15 mouse cellular contexts compared by ENCODE assay signal in genomic region chr9:61478862-61479261, GRCm38 (mm10).
DNase-seq lines count a peak whose midpoint lies in the region; ATAC-seq and TF ChIP-seq lines count a peak whose summit lies in the region.
"Had no signal": no experiment of that assay in that cellular context is flagged by ENCODE, and none has a peak within 500 bp of the region (broad histone marks: within the 10 kb centered on the region; RNA-seq: fewer than 3 reads in every experiment).

No protein-coding gene starts in this region.

- H3K4me2 ChIP-seq in neural tube, embryonic 13.5 days, result no peak overlapping the region
- peak overlapping the region; percentile 48 for H3K4me2 ChIP-seq in CH12.LX (ENCODE audit: insufficient read depth, low read depth, poor library complexity, severe bottlenecking)
- H3K4me2 ChIP-seq in heart, embryonic 11.5 days, result no peak overlapping the region
- H3K4me2 ChIP-seq: hindbrain, embryonic 13.5 days had no signal

- TF ChIP-seq POLR2A in CH12.LX (IDR thresholded peaks at IDR 0.05; ENCODE audit: low read depth, low read length), result no peak
- TF ChIP-seq POLR2A in spleen, adult 2 months (IDR thresholded peaks at IDR 0.05; ENCODE audit: low read depth, low read length), result no peak

- ATAC-seq in neural tube, embryonic 13.5 days (ENCODE audit: low read depth), result 0 out of 2 replicates have a peak, but pooled peaks have one; percentile 59
- no peak for ATAC-seq in heart, embryonic 11.5 days (replicated peaks; ENCODE audit: insufficient number of reproducible peaks, low FRiP score, low TSS enrichment)
- ATAC-seq: intestine, postnatal 0 days had no signal

- in situ Hi-C loops in CH12.LX (cut with MboI; ENCODE audit: low pct_ligation_motif_present, low pct_unique_long_range_greater_than_20kb, low sequenced_read_pairs), result no loop called here

- H3K27me3 ChIP-seq in neural tube, embryonic 13.5 days, result peaks cover 44% of the 10 kb centered on the region
- H3K27me3 ChIP-seq in CH12.LX (replicated peaks), result peaks cover 1% of the 10 kb centered on the region
- H3K27me3 ChIP-seq in spleen, adult 2 months (ENCODE audit: control insufficient read depth, insufficient read depth, low read length), result no peaks in the 10 kb centered on the region
- peaks cover 11% of the 10 kb centered on the region for H3K27me3 ChIP-seq in heart, embryonic 11.5 days (ENCODE audit: control insufficient read depth, insufficient read depth, low read length)

- peaks cover 15% of the 10 kb centered on the region for H3K4me1 ChIP-seq in neural tube, embryonic 13.5 days (replicated peaks)
- H3K4me1 ChIP-seq in CH12.LX (ENCODE audit: control insufficient read depth in 1 of 2, insufficient read depth in 2 of 2), result peaks cover 9 to 33% of the 10 kb centered on the region in 2 experiments
- H3K4me1 ChIP-seq in spleen, adult 2 months (ENCODE audit: control insufficient read depth, insufficient read depth, insufficient read length), result peaks cover 7% of the 10 kb centered on the region; the same call in 1 of the 2 replicates
- H3K4me1 ChIP-seq in heart, embryonic 11.5 days (ENCODE audit: control insufficient read depth, insufficient read depth, low read length), result no peaks in the 10 kb centered on the region
- H3K4me1 ChIP-seq: heart, embryonic 10.5 days had no signal

- no peak; the same call in 1 of the 2 replicates for TF ChIP-seq RAD21 in CH12.LX (IDR thresholded peaks at IDR 0.05; ENCODE audit: low read depth, low read length)

- no peaks in the 10 kb centered on the region for H3K36me3 ChIP-seq in neural tube, embryonic 13.5 days
- H3K36me3 ChIP-seq in CH12.LX (replicated peaks in 1 of 2; ENCODE audit: control insufficient read depth in 1 of 2, insufficient read depth in 1 of 2, low read length in 1 of 2), result no peaks in the 10 kb centered on the region
- no peaks in the 10 kb centered on the region for H3K36me3 ChIP-seq in spleen, adult 2 months (ENCODE audit: control insufficient read depth, insufficient read depth, low read length)
- no peaks in the 10 kb centered on the region for H3K36me3 ChIP-seq in heart, embryonic 11.5 days (ENCODE audit: control insufficient read depth, insufficient read depth, low read length)
- H3K36me3 ChIP-seq: heart, embryonic 10.5 days; hindbrain, embryonic 13.5 days; midbrain, embryonic 10.5 days had no signal

- H3K9ac ChIP-seq in neural tube, embryonic 13.5 days, result no peak overlapping the region
- H3K9ac ChIP-seq in CH12.LX (ENCODE audit: insufficient read depth, low read depth), result no peak overlapping the region
- H3K9ac ChIP-seq in heart, embryonic 11.5 days (ENCODE audit: low read depth, low read length), result no peak overlapping the region
- H3K9ac ChIP-seq: hindbrain, embryonic 13.5 days had no signal

- 14% methylated on average over 9 of the region's 9 CpGs for WGBS in neural tube, embryonic 13.5 days
- WGBS in spleen, adult 2 months, result 17% methylated on average over 9 of the region's 9 CpGs
- WGBS in heart, embryonic 11.5 days (ENCODE audit: insufficient replicate concordance), result 42% methylated on average over 9 of the region's 9 CpGs

- no peak for TF ChIP-seq CTCF in CH12.LX (conservative IDR thresholded peaks at IDR 0.05 in 1 of 2, IDR thresholded peaks at IDR 0.05 in 1 of 2; ENCODE audit: low read depth in 2 of 2, low read length in 2 of 2)
- TF ChIP-seq CTCF in spleen, adult 2 months (IDR thresholded peaks at IDR 0.05; ENCODE audit: extremely low read depth, insufficient read depth, insufficient read length, insufficient replicate concordance), result no peak

- H3K4me3 ChIP-seq in neural tube, embryonic 13.5 days, result no peak overlapping the region
- H3K4me3 ChIP-seq in CH12.LX (replicated peaks in 1 of 3; ENCODE audit: low read depth in 2 of 3, low read length in 2 of 3, poor library complexity in 1 of 3), result no peak overlapping the region
- no peak overlapping the region for H3K4me3 ChIP-seq in spleen, adult 2 months (ENCODE audit: extremely low read depth, insufficient read depth, insufficient read length)
- H3K4me3 ChIP-seq in heart, embryonic 11.5 days (ENCODE audit: low read depth, low read length), result no peak overlapping the region
- H3K4me3 ChIP-seq: heart, embryonic 10.5 days; hindbrain, embryonic 13.5 days; midbrain, embryonic 10.5 days had no signal

- H3K9me3 ChIP-seq in neural tube, embryonic 13.5 days, result no peaks in the 10 kb centered on the region
- H3K9me3 ChIP-seq in CH12.LX (replicated peaks; ENCODE audit: low read length), result peaks cover 3% of the 10 kb centered on the region
- no peaks in the 10 kb centered on the region for H3K9me3 ChIP-seq in heart, embryonic 11.5 days (replicated peaks; ENCODE audit: control insufficient read depth, low read length)
- H3K9me3 ChIP-seq: heart, embryonic 10.5 days; hindbrain, embryonic 13.5 days; midbrain, embryonic 10.5 days had no signal

- no peaks in the 10 kb centered on the region for H3K79me2 ChIP-seq in CH12.LX (replicated peaks; ENCODE audit: control insufficient read depth, extremely low read depth, insufficient read depth, poor library complexity, severe bottlenecking)

- no peak for DNase-seq in neural tube, embryonic 10.5 days (ENCODE audit: extremely low spot score, low spot score)
- peak; percentile 97 for DNase-seq in CH12.LX (ENCODE audit: extremely low read depth)
- peak; percentile 3 for DNase-seq in c-Kit-positive CD71-negative TER-119-negative erythroid progenitor cells, embryonic 14.5 days (ENCODE audit: low read depth)
- peak; percentile 28 to 36 for DNase-seq in spleen, adult 2 months (ENCODE audit: low read depth in 1 of 2, low spot score in 2 of 2)
- no peak for DNase-seq in frontal cortex, postnatal 14 days (ENCODE audit: low spot score in 2 of 2)
- DNase-seq: gastrocnemius, postnatal 36 days; heart, postnatal 14 days; lung, adult 2 months; lung, postnatal 4 days had no signal

- dilution Hi-C loops in CH12.LX (cut with MboI; ENCODE audit: extremely low pct_ligation_motif_present, extremely low pct_unique_long_range_greater_than_20kb, low sequenced_read_pairs), result no loop called here

- no peak overlapping the region for H3K27ac ChIP-seq in neural tube, embryonic 13.5 days (replicated peaks)
- H3K27ac ChIP-seq in CH12.LX (ENCODE audit: insufficient read depth, low read depth), result no peak overlapping the region
- no peak overlapping the region for H3K27ac ChIP-seq in spleen, adult 2 months (ENCODE audit: insufficient read depth, low read length)
- no peak overlapping the region for H3K27ac ChIP-seq in heart, embryonic 11.5 days (ENCODE audit: low read depth, low read length)
- H3K27ac ChIP-seq: heart, embryonic 10.5 days; hindbrain, embryonic 13.5 days had no signal

- peak; percentile 82 for TF ChIP-seq EP300 in CH12.LX (IDR thresholded peaks at IDR 0.05; ENCODE audit: low read length)

TF ChIP-seq in CH12.LX, 34 proteins besides CTCF, POLR2A, EP300 and RAD21:
- no peak for TF ChIP-seq USF1 (IDR thresholded peaks at IDR 0.05; ENCODE audit: low read depth, low read length)
- 0 out of 2 replicates have a peak, but pooled peaks have one; percentile 29 for TF ChIP-seq MEF2A (IDR thresholded peaks at IDR 0.05; ENCODE audit: borderline replicate concordance, low read depth, low read length)
- TF ChIP-seq ELF1 (IDR thresholded peaks at IDR 0.05; ENCODE audit: low read depth, low read length), result peak; percentile 74
- no peak for TF ChIP-seq UBTF (IDR thresholded peaks at IDR 0.05; ENCODE audit: low read depth, low read length)
- TF ChIP-seq SMC3 (IDR thresholded peaks at IDR 0.05; ENCODE audit: low read depth, low read length), result peak; percentile 19; the same call in 1 of the 2 replicates
- no peak for TF ChIP-seq USF2 (conservative IDR thresholded peaks at IDR 0.05; ENCODE audit: low read depth, low read length)
- no peak for TF ChIP-seq ZMIZ1 (IDR thresholded peaks at IDR 0.05; ENCODE audit: low read depth, low read length)
- TF ChIP-seq TBP (conservative IDR thresholded peaks at IDR 0.05; ENCODE audit: low read depth, low read length), result no peak
- TF ChIP-seq MYC (IDR thresholded peaks at IDR 0.05; ENCODE audit: low read depth, low read length), result peak; percentile 26; the same call in 1 of the 2 replicates
- TF ChIP-seq MAZ (IDR thresholded peaks at IDR 0.05; ENCODE audit: low read depth, low read length), result no peak
- TF ChIP-seq HCFC1 (IDR thresholded peaks at IDR 0.05; ENCODE audit: low read depth, low read length), result no peak
- TF ChIP-seq NELFE (IDR thresholded peaks at IDR 0.05; ENCODE audit: low read depth, low read length), result no peak
- TF ChIP-seq ZC3H11A (IDR thresholded peaks at IDR 0.05; ENCODE audit: low read depth, low read length), result no peak
- peak; percentile 34; the same call in 1 of the 2 replicates for TF ChIP-seq MAFK (IDR thresholded peaks at IDR 0.05; ENCODE audit: insufficient replicate concordance, low read length)
- no peak for TF ChIP-seq NRF1 (IDR thresholded peaks at IDR 0.05; ENCODE audit: low read depth, low read length)
- TF ChIP-seq ETS1 (conservative IDR thresholded peaks at IDR 0.05; ENCODE audit: low read depth, low read length), result peak; percentile 85
- no peak for TF ChIP-seq ZNF384 (IDR thresholded peaks at IDR 0.05; ENCODE audit: low read depth, low read length)
- TF ChIP-seq BHLHE40 (IDR thresholded peaks at IDR 0.05; ENCODE audit: low read depth, low read length), result peak; percentile 83
- 0 out of 2 replicates have a peak, but pooled peaks have one; percentile 4 for TF ChIP-seq MXI1 (IDR thresholded peaks at IDR 0.05; ENCODE audit: low read depth, low read length)
- TF ChIP-seq JUND (conservative IDR thresholded peaks at IDR 0.05; ENCODE audit: low read depth, low read length), result no peak
- no peak for TF ChIP-seq MAX (IDR thresholded peaks at IDR 0.05; ENCODE audit: low read length)
- TF ChIP-seq ZKSCAN1 (IDR thresholded peaks at IDR 0.05; ENCODE audit: borderline replicate concordance, low read depth, low read length), result no peak
- no peak for TF ChIP-seq JUN (IDR thresholded peaks at IDR 0.05; ENCODE audit: insufficient read depth, low read depth, low read length)
- peak; percentile 89 for TF ChIP-seq TCF12 (IDR thresholded peaks at IDR 0.05; ENCODE audit: low read depth, low read length)
- TF ChIP-seq POLR2AphosphoS2 (IDR thresholded peaks at IDR 0.05; ENCODE audit: low read depth, low read length), result no peak
- TF ChIP-seq CHD2 (IDR thresholded peaks at IDR 0.05; ENCODE audit: low read length), result 0 out of 2 replicates have a peak, but pooled peaks have one; percentile 16
- TF ChIP-seq CHD1 (IDR thresholded peaks at IDR 0.05; ENCODE audit: low read depth, low read length), result no peak
- peak; percentile 34; the same call in 1 of the 2 replicates for TF ChIP-seq SIN3A (IDR thresholded peaks at IDR 0.05; ENCODE audit: low read length)
- no peak for TF ChIP-seq KAT2A (IDR thresholded peaks at IDR 0.05; ENCODE audit: insufficient replicate concordance, low read length)
- TF ChIP-seq RCOR1 (conservative IDR thresholded peaks at IDR 0.05; ENCODE audit: low read depth, low read length), result no peak
- no peak for TF ChIP-seq E2F4 (IDR thresholded peaks at IDR 0.05; ENCODE audit: insufficient replicate concordance, low read depth, low read length)

Comparison
In these comparisons a context has a peak if more than half of its experiments do, and no peak if none do; other contexts are left out.
1. DNase-seq: peak in CH12.LX (single experiment), c-Kit-positive CD71-negative TER-119-negative erythroid progenitor cells, embryonic 14.5 days (single experiment) and spleen, adult 2 months (2 of 2); none in neural tube, embryonic 10.5 days (single experiment) and frontal cortex, postnatal 14 days (0 of 2).